Mouse (Mus musculus) thymus, adult 2 months (tissue): ENCODE measurements at regions not wholly inside any gene's neighbourhood (a gene's known extent, or its start where the extent isn't known, plus 50 kb on each side); places are given as distances from the start of the nearest gene placed in this dataset.

ENCODE experiments used
- CTCF ChIP-seq: fragments of 200-500 bp; IDR thresholded peaks from 2 replicates; pipeline ENCODE4 v1.5.1; 2012; ENCODE audit warnings: mild to moderate bottlenecking, control low read depth, low read length, moderate library complexity, borderline replicate concordance; ENCODE audit not compliant: control insufficient read depth, poor library complexity, insufficient read depth; ENCODE audit errors: extremely low read depth
- POLR2A ChIP-seq: fragments of 200-500 bp; IDR thresholded peaks from 2 replicates; pipeline ENCODE4 v1.6.1; 2012; ENCODE audit warnings: mild to moderate bottlenecking, low read length, control low read depth, moderate library complexity; ENCODE audit not compliant: control insufficient read depth, poor library complexity, insufficient read depth; ENCODE audit errors: extremely low read depth

- TF ChIP-seq POLR2A: no peak
- TF ChIP-seq CTCF: no peak
Measured at GRCm38 (mm10) chrX:11646681-11647526, 319.3 kb downstream of the H2al1j start.
